Mouse (Mus musculus): ENCODE results near the gene Grid1. TPM values are rescaled to one million over a fixed set of nuclear protein-coding genes. Genes with fewer than 3 reads are reported as not detected.

Gene Grid1
- polyA plus RNA-seq, 1 experiment from 2014 or later: 0.91 TPM

DNA sequence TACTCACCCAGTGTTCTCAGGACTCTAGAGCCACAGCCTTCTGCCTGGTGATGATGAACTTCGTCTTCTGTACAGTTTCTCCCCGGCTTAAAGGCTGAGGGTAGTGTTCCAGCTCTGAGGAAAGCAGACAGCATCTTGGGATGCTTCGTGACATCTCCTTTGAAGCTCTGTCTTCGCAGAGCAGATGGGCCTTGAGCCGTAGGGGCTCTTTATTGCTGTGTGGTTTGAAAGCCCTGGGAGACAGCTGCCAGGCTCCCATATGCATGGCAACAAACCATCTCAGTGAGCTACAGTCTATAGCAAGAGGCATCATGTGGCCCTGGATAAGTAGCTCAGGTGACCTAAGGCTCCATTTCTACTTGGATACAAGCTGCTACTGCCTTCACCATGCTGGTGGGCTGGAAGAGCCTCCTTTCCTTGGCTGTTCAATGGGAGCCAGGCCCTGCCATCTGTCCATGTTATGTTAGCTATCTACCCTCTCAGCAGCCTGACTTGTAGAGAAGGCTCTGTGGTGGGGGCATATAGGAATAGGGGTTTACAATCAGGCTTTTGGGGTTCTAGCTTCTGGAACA, 283.8 kb downstream of the Grid1 start:
- H3K9ac ChIP-seq (ENCODE audit: low read depth, low read length): no peak overlapping the region
- no peak overlapping the region for H3K4me2 ChIP-seq (ENCODE audit: low read length)
- H3K4me1 ChIP-seq (replicated peaks; ENCODE audit: insufficient read depth, low read length): no peaks in the 10 kb centered on the region
- no peak for TF ChIP-seq CTCF (IDR thresholded peaks at IDR 0.05; ENCODE audit: low read depth)
- no peaks in the 10 kb centered on the region for H3K36me3 ChIP-seq (ENCODE audit: insufficient read depth, low read length)
- no peaks in the 10 kb centered on the region for H3K27me3 ChIP-seq (ENCODE audit: insufficient read depth, low read length)
- ATAC-seq (replicated peaks; ENCODE audit: low FRiP score, low read depth) (no peak), DNase-seq (ENCODE audit: low spot score) (no peak)
- no peak overlapping the region for H3K4me3 ChIP-seq (replicated peaks; ENCODE audit: low read depth, low read length)
- no peak overlapping the region for H3K27ac ChIP-seq
- WGBS: 69% methylated on average over 5 of the region's 5 CpGs
- no peaks in the 10 kb centered on the region for H3K9me3 ChIP-seq (replicated peaks; ENCODE audit: low read length)

- H3K4me1 ChIP-seq (replicated peaks; ENCODE audit: insufficient read depth, low read length): no peaks in the 10 kb centered on the region
- H3K9ac ChIP-seq (ENCODE audit: low read depth, low read length): no peak overlapping the region
- no peaks in the 10 kb centered on the region for H3K36me3 ChIP-seq (ENCODE audit: insufficient read depth, low read length)
- no peak for ATAC-seq (replicated peaks; ENCODE audit: low FRiP score, low read depth)
- no peak for TF ChIP-seq CTCF (IDR thresholded peaks at IDR 0.05; ENCODE audit: low read depth)
- no peak overlapping the region for H3K27ac ChIP-seq
- no peak for DNase-seq (ENCODE audit: low spot score)
- H3K9me3 ChIP-seq (replicated peaks; ENCODE audit: low read length): no peaks in the 10 kb centered on the region
- H3K4me3 ChIP-seq (replicated peaks; ENCODE audit: low read depth, low read length): no peak overlapping the region
- WGBS: 75% methylated on average over 3 of the region's 3 CpGs
- no peaks in the 10 kb centered on the region for H3K27me3 ChIP-seq (ENCODE audit: insufficient read depth, low read length)
- no peak overlapping the region for H3K4me2 ChIP-seq (ENCODE audit: low read length)
Observed at GRCm38 (mm10) chr14:35107596-35107995, 287.7 kb downstream of the Grid1 start.

DNA sequence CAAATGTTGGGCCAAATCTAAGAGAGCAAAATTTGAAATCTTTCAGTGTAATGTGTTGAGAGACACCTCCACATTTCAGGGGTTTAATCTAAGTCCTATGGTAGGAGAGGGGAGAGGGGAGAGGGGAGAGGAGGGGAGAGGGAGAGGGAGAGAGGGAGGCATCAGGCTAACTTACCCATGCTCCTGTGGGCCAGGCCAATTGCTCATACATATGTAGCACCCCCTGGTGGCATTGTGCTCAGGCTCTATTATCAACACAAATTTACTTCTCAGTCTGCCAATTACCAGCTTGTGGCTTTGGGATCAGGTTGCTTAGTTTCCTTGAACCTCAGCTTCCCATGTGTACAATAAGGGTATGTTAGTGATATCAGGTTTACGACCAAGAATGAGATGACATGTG, 291.0 kb downstream of the Grid1 start:
- DNase-seq (ENCODE audit: low spot score) (peak; percentile 45), ATAC-seq (replicated peaks; ENCODE audit: low FRiP score, low read depth) (no peak)
- no peaks in the 10 kb centered on the region for H3K4me1 ChIP-seq (replicated peaks; ENCODE audit: insufficient read depth, low read length)
- no peak overlapping the region for H3K4me2 ChIP-seq (ENCODE audit: low read length)
- H3K27ac ChIP-seq: no peak overlapping the region
- H3K9me3 ChIP-seq (replicated peaks; ENCODE audit: low read length): no peaks in the 10 kb centered on the region
- no peaks in the 10 kb centered on the region for H3K36me3 ChIP-seq (ENCODE audit: insufficient read depth, low read length)
- WGBS: 73% methylated on average over 1 of the region's 1 CpGs
- no peak overlapping the region for H3K4me3 ChIP-seq (replicated peaks; ENCODE audit: low read depth, low read length)
- TF ChIP-seq CTCF (IDR thresholded peaks at IDR 0.05; ENCODE audit: low read depth): peak; percentile 63
- no peaks in the 10 kb centered on the region for H3K27me3 ChIP-seq (ENCODE audit: insufficient read depth, low read length)
- H3K9ac ChIP-seq (ENCODE audit: low read depth, low read length): no peak overlapping the region

- no peak for TF ChIP-seq CTCF (IDR thresholded peaks at IDR 0.05; ENCODE audit: low read depth)
- Histone ChIP-seq H3K4me2 (ENCODE audit: low read length) (no peak overlapping the region), H3K9ac (ENCODE audit: low read depth, low read length) (no peak overlapping the region), H3K9me3 (replicated peaks; ENCODE audit: low read length) (no peaks in the 10 kb centered on the region), H3K36me3 (ENCODE audit: insufficient read depth, low read length) (no peaks in the 10 kb centered on the region), H3K27ac (no peak overlapping the region), H3K4me3 (replicated peaks; ENCODE audit: low read depth, low read length) (no peak overlapping the region), H3K4me1 (replicated peaks; ENCODE audit: insufficient read depth, low read length) (no peaks in the 10 kb centered on the region), H3K27me3 (ENCODE audit: insufficient read depth, low read length) (no peaks in the 10 kb centered on the region)
- WGBS: 39% methylated on average over 11 of the region's 11 CpGs
- ATAC-seq (replicated peaks; ENCODE audit: low FRiP score, low read depth) (no peak), DNase-seq (ENCODE audit: low spot score) (no peak)
Observed at GRCm38 (mm10) chr14:35112327-35113275, 292.7 kb downstream of the Grid1 start.

DNA sequence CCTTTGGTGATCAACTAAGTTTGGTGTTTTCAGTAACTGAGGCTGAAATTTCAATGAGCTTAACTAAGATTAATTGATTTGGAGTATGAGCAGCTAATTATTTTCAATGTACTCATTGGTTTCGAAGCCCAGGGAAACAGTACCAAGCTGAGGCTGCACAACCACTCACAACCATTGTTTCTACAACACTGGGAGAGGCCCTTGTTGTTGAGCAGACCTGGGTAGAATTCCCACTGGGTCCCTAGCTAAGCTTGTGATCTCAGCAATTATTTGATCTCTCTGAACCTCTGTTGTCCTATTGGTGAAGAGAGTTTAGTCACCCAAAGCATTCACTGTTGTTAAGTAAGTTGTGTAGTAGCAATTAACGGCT, 293.4 kb downstream of the Grid1 start:
- no peak for ATAC-seq (replicated peaks; ENCODE audit: low FRiP score, low read depth)
- Histone ChIP-seq H3K9me3 (replicated peaks; ENCODE audit: low read length) (no peaks in the 10 kb centered on the region), H3K4me1 (replicated peaks; ENCODE audit: insufficient read depth, low read length) (no peaks in the 10 kb centered on the region), H3K4me2 (ENCODE audit: low read length) (no peak overlapping the region), H3K9ac (ENCODE audit: low read depth, low read length) (no peak overlapping the region), H3K36me3 (ENCODE audit: insufficient read depth, low read length) (no peaks in the 10 kb centered on the region), H3K27me3 (ENCODE audit: insufficient read depth, low read length) (no peaks in the 10 kb centered on the region), H3K4me3 (replicated peaks; ENCODE audit: low read depth, low read length) (no peak overlapping the region), H3K27ac (no peak overlapping the region)
- WGBS: 62% methylated on average over 2 of the region's 2 CpGs
- no peak for TF ChIP-seq CTCF (IDR thresholded peaks at IDR 0.05; ENCODE audit: low read depth)
- no peak for DNase-seq (ENCODE audit: low spot score)

GRCm38 (mm10) chr14:35115913-35116312, 296.0 kb downstream of the Grid1 start:
- no peak for TF ChIP-seq CTCF (IDR thresholded peaks at IDR 0.05; ENCODE audit: low read depth)
- Histone ChIP-seq H3K4me3 (replicated peaks; ENCODE audit: low read depth, low read length) (no peak overlapping the region), H3K9ac (ENCODE audit: low read depth, low read length) (no peak overlapping the region), H3K27ac (no peak overlapping the region), H3K36me3 (ENCODE audit: insufficient read depth, low read length) (no peaks in the 10 kb centered on the region), H3K27me3 (ENCODE audit: insufficient read depth, low read length) (no peaks in the 10 kb centered on the region), H3K9me3 (replicated peaks; ENCODE audit: low read length) (no peaks in the 10 kb centered on the region), H3K4me1 (replicated peaks; ENCODE audit: insufficient read depth, low read length) (no peaks in the 10 kb centered on the region), H3K4me2 (ENCODE audit: low read length) (no peak overlapping the region)
- no peak for DNase-seq (ENCODE audit: low spot score)
- WGBS: 76% methylated on average over 3 of the region's 3 CpGs
- no peak for ATAC-seq (replicated peaks; ENCODE audit: low FRiP score, low read depth)
